Mouse (Mus musculus): ENCODE results near the gene Lbh.

Gene Lbh

DNA sequence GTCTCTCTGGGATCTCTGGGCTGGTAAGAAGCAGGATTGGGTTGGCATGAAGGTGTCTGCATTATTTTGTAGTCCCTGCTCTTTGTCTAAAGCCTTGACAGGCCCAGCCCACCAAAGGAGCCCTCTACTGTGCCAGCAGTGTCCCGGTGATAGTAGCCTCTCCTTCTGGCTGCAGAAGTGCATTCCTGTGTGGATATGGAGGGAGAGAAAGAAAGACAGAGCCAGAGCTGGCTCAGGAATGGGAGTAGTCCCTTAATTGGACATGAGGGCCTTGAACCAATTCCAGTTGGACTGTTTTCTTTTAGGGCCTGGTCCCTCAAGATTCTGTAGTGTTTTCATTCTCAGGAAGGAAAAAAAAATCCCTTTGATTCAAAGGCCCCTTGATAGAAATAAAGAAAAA is 6.4 kb upstream of the Lbh start:
- no peak for DNase-seq (ENCODE audit: low spot score)

DNA sequence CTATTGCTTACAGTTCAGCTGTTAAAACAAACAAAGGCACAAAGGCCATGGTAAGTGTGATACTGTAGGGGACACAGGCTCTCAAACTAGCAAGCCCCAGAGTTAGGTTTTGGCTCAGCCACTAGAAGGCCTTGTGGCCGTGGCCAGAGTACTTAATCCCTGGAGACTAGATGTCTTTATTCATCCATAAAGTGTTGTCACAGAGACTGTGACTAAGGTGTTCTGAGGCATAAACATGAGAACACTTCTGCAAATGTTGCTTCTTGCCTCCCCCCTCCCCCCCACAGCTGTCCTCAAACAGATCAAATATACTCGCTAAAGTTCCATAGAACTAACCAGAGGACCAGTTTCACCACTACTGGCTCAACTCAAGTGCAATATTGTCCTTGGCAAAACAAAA is 4.0 kb upstream of the Lbh start:
- DNase-seq (ENCODE audit: low spot score) = no peak

DNA sequence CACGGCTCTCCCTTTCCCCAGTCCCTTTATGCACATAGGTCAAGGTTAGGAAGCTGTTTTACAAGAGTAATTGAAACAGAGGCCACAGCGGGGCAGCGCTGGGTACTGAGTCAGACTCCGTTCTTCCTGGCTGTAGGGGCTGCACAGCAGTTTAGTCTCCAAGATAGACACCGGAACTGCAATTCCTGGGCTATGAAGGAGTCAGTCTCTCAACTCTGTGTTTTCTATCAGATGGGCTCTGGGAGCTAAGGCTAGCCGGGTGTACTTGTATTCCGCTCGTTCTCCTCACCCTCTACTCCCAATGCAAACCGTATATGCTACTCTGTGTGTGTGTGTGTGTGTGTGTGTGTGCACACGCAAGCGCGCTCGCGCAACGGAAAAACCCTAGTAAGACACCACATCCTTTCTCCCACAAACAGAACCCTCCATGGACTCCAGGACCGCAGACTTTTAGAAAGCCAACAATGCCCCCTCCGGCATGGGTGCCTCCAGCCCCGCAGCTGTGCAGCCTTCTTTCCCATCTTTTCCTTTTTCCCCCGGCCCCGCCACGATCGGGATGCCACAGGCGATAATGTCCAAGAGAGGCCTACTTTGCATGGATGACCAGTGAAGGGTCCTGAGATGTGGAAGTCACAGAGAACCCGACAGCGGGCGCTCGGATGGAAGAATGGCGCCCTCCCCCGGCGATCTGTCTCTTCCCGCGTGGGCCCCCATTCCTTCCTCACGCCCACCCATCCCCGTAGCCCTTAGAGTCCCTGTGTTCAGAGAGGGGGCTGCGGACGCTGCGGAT is 669 bp upstream of the Lbh start:
- DNase-seq (ENCODE audit: low spot score) = no peak

DNA sequence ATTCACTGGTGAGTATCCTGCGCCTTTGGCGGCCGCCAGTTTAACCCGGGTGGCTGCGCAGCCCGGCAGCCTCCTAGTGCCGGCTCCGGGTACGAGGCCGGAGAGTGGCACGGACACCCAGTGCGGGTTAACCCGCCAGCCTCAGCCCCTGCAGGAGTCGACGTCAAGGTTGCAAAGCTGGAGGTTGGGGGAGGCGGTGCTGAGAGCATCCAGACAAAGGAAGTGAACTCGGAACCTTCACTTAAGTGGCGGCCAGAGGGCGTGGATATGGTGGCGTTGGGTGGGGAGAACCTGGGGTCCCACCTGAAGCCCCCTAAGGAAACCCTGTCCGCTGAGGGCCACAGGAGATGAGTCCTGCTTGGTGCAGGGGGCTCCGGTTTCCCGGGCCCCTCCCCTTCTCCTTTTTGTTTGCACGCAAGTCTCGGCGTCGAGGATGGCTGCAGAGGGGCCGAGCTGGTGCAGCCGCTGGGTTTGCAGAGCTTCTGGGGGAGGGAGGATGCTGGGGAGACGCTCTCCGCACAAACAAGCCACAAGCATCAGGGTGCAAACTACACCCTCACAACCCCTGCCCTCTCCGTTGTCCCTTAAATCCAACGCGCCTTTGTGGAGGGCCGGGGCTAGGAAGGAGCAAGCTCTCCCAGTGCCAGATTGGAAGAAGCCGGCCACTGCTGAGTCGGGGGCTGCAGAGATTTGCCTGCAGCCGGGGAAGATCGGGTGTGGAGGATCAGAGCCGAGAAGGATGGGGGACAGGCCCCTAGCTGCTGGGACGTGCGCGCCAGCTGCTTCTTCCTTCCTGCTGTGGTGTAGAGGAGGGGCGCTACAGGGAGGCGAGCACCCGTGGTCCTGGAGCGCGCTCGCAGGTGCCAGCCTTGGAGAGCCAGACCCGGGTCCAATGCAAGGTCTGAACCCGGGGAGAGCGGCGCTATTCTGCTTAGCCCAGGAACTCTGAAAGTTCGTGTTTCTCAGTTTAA is 751 bp downstream of the Lbh start:
- no peak for DNase-seq (ENCODE audit: low spot score)

DNA sequence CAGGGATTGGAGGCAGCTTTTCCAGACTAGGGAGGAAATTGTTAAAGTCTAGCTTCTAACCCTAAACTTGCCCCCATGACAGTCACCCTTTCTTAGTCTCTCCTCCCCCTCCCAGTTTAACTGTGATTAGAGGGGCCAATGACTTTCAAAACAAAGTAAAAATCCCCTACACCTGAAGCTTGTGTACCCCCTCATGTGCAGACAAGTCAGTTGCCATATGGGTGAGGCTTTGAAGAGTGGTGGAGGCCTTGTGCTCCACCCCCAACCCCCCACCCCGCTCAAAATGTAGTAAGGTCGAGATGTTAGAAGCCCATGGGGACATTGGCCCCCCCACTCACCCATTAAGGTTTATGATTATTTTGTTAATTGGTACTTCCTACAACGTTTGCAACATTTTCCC is 1.5 kb downstream of the Lbh start:
- no peak for DNase-seq (ENCODE audit: low spot score)

DNA sequence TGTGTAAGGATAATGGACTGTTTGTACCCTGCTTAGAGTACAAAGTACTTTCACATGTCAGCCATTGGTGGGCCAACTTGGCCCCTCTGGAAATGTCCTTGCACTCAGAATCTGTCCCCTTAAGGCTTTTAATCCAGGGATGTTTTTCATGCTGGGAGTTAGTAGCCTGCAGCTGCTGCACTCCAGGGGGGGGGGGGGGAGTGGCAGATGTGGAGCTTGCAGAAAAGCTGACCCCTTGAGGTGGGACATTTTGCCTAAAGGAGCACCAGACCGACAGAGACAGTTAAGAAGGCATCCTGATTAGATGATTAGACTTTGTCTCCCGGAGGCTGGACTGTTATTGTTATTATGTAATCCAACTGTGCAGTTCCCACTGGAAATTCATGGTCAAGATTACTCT is 2.3 kb downstream of the Lbh start:
- no peak for DNase-seq (ENCODE audit: low spot score)

DNA sequence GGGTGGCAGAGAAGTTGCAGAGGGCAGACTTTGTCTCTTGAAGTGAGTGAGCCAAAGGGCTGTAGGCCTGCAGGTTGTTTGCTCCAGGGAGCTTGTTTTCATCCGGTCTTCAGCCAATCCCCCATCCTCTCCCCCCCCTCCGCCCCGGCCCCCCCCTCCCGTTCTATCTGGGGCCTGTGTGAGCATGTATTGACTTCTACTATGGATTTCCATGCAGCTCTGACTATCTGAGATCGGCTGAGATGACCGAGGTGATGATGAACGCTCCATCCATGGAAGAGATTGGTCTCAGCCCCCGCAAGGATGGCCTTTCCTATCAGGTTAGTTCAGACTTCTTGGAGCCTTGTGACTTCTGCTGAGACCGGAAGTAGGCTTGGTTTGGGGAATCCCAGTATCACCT is 2.9 kb downstream of the Lbh start:
- DNase-seq (ENCODE audit: low spot score) = no peak

DNA sequence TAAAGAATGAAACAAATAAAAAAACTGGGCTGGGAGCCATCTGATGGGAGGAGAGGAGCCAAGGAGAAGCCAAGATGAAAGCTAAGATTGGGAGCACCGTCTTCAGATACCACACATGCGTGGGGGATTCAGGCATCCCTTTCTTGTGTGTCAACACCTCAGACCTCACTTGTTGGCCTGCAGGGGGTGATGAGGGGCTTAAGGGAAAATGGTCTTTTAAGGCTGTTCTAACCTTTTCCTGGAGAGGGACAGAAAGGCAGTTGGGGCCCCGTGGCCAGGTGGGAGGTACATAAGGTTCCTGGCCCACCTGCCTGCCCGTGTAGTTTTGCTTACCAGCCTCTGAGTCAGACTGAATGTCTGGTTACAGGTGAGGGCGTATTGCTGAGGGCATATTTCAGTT is 4.1 kb downstream of the Lbh start:
- DNase-seq (ENCODE audit: low spot score) = no peak

DNA sequence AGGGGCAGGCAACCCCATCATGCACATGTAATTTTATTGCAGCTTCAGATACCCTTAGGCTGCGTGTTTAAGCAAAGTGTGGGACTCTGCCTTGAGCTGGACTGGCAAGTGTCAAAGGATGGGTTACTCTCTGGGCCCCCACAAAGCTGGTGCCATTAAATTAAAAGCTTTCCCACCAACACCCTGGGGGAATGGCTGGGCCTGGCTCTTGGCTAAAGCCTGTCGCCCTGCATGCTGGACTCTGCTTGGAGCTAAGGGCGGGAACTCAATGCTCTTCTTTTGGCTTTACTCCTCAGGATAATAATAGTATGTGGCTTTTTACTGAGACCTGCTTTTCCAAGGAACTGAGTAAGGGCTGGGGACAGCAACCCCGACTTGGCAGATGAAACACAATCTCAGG is 5.2 kb downstream of the Lbh start:
- DNase-seq (ENCODE audit: low spot score) = no peak

DNA sequence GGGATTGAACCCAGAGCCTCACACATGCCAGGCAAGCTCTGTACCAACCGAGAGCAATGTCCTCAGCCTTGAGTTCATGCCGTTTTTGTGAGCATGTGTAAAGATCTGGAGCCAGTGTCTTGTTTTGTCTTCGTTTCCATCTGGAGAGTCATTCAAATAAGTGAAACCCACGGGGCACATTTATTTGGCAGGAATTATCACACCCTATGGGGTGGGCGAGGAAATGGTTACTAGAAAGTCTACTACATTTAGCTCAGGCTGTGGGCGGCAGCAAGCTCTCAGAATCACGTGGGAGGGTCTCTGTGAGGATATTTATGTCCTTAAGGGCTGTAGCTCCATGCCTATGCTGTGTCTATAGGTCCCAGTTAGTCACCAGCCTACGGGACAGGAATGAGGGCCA is 6.2 kb downstream of the Lbh start:
- DNase-seq (ENCODE audit: low spot score) = no peak

DNA sequence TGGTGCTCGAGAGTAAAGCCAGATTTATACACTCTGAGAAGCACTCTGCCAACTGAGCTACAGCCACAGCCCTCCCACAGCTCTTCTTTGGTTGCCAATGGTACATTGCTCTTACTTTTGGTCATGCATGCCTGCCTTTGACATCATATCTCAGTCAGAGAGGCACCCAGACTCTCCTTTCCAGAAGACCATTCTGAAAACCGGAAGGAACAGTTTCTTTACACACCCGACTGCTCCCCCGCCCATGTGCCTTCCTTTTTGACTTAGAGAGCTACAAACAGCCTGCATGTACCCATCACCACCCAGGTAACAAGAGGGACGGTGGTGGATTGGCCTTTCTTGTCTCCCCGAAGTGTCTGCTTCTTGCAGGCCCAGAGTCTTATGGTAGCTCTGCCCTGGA is 7.0 kb downstream of the Lbh start:
- DNase-seq (ENCODE audit: low spot score) = no peak

DNA sequence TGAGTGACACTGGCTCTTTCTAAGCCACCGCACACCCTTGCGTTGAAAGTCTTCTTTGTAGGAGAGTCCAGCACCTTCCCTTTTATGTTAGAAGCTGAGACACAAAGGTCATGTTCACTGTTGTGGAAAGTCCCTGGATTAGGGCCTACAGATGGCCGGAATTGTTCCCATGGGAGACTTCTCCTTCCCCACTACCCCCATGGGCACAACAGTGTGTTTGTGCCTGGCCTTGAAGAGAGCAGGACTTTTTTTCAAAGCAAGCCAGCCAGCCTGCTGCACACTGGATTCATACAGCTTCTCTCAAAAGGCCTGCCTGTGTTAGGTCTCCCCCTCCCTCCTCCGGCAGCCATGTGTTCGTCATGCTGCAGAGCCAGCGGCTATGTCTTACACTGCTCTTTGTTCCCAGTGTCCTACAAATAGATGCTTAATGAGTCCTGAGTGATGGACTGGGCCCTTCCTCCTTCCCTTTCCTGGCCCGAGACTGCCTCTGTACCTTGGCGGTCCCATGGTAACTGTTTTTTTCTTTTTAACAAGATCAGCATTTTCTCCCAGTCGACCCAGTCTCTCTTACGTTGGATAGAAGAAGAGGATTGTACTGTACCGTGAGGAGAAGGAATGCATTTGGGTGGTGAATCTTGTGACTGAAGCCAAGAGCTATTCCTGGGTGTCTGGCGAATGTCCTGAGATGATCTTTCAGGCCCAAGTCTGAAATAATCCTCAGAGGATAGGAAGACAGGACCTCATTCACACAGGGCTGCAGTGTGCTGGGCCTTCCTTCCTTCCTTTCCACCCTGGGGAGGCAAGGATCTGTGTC is 7.9 kb downstream of the Lbh start:
- no peak for DNase-seq (ENCODE audit: low spot score)

DNA sequence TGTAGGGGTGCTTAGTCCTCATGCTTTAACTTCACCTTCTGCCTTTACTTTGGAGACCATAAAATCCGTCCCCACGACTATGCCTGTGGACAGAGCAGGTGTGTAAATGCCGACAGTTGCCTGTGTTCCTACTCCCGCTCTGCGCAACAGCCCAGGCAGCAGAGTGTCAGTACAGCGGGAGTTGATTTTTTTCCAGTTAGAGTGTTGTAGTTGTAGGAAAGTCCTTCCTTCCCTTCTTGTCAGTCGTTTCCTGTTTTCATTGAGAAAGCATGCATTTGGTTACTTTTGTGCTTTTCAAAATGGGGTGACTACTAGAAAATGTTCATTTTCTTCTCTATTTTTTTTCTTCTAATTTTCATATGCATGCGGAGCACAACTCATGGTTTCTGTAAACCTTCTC is 8.9 kb downstream of the Lbh start:
- DNase-seq (ENCODE audit: low spot score) = no peak

DNA sequence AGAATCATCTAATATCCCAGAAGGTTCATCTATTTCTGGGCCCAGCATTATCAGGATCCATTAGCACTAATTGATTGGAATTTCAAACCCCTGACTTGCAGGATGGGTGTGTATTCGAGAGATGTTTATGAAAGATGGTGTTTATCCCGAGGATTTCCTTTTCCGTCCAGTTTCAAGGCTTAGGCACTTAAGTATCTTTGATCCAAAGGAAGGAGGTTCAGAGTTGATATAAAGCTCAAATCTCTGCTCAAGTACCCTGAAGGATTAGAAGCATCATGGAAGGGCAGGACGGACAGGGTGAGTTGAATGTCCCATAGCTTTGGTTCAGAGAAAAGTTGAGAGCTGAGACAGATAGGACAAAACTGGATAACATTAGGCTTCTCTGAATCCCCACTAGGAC is 15.0 kb downstream of the Lbh start:
- DNase-seq (ENCODE audit: low spot score) = no peak

DNA sequence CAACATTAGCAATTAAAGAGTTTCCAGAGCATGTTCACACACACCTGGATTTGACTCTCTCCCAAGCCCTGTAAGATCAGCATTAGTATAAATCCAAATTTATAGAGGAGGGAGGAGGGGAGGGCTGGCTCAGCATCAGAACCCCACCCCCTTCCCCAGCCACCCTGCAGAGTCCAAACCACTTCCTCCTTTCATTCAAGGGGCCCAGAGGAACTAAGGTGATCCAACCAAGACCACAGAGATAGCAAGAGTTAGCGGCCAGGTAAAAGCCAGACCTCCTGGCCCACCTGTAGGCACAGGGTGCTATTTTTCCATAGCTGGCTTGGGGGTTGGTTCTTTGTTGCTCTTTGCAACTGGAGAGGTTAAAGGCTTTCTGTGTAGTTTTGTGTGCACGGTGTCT is 16.0 kb downstream of the Lbh start:
- DNase-seq (ENCODE audit: low spot score) = no peak

DNA sequence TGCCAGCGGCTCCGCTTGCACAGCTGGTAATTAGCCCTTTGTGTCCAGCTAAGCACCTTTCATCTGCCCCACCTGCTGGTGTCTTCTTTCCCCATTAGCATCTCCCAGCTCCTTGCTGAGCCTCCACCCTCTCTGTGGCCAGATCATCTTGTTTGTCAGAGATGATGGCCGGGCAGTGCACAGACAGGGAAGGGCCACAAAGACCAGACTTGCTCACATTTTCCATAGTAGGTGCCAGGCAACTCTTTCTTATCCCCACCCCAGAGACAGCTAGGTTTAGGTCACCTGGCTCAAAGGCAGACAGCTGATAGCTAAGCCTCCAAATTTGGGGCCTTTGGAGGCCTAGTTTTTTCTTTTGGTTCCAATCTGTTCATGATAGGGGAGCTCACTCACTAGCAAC is 16.5 kb downstream of the Lbh start:
- no peak for DNase-seq (ENCODE audit: low spot score)

DNA sequence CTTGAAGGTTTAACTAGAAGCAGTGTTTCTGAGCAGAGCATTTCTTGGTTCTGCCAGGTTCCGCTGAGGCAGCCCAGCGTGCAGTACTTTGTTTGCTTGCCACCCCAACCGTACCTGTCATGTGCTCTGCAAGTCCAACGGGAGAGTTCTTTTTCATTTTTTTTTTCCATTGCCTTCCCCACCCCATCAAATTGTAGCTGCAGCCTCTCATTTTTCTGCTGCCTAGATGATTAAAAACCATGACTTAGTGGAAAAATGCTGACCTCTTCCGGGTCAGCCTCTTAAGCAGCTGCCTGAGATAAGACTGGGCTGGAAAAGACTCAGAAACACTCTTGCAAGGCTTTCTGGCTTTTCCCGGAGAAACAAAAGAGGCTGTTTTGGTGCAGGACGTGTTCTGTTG is 17.8 kb downstream of the Lbh start:
- no peak for DNase-seq (ENCODE audit: low spot score)

DNA sequence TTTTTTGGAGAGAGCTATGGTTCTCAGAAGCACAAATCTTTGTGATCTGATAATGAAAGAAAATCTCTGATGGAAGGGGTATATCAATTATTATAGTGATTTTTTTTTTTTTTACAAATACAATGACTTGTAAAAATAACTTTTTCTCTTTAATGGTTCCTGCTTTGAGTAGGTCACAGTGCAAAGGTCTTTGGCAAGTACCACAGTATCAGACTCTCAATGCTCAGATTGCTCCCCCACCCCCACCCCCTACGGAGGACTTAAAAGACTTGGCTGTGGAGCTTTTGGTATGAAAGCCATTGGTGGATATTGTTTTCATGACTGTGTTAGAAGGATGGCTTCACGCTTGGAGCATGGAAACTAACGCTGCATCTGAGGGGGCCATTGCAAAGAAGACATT is 18.2 kb downstream of the Lbh start:
- no peak for DNase-seq (ENCODE audit: low spot score)

DNA sequence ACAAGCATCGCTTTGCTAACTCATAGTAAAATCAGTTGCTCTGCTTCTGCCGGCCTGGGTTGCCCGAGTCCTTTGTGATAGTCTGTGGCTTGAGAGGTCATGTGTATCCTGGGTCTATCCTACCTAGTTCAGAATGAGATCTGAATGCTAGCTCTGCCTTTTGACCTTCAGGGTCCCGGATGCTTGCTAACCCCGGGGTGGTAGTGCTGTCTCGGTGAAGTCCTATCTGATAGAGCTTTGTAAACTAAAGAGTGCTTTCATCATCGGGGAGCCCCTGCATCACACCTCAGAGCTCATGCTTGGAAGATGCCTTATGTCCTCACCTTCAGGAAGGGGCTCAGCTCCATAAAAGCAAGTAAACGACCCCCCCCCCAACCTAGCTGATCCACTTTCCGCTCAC is 19.1 kb downstream of the Lbh start:
- no peak for DNase-seq (ENCODE audit: low spot score)

DNA sequence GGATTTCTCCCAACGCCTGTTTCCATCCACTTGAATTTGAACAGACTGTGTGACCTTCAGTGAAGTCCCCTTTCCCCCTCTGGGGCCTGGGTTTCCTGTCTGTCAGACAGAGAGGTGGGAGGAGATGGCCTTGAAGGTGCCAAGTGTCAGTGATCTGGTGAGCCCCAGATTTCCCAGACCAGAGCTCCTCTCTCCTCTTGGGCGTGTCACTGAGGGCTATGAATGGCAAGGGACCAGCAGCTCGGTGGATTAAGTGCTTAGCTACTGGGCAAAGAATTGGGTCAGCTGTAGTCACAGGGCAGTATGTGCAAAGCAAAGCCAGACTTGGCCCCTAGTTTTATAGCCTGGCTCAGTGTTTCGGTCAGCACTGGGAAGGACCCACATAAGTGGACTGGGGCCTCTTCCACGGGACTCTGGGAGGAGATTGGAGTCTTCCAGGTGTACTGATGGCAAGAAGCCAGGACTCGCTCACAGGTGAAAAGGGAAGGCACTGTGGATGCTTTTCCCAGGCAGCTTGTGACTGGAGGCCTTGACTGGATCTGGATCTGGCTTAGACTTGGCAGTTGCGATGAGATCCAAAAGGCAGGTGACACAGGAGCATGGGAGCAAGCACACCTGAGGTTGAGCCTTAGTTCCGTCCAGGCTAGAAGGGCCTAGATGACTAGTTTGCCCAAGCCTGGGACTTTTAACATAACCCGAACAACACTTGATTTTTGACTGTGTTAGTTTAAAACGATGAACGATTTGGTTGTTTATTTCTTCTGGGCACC is 20.1 kb downstream of the Lbh start:
- no peak for DNase-seq (ENCODE audit: low spot score)

DNA sequence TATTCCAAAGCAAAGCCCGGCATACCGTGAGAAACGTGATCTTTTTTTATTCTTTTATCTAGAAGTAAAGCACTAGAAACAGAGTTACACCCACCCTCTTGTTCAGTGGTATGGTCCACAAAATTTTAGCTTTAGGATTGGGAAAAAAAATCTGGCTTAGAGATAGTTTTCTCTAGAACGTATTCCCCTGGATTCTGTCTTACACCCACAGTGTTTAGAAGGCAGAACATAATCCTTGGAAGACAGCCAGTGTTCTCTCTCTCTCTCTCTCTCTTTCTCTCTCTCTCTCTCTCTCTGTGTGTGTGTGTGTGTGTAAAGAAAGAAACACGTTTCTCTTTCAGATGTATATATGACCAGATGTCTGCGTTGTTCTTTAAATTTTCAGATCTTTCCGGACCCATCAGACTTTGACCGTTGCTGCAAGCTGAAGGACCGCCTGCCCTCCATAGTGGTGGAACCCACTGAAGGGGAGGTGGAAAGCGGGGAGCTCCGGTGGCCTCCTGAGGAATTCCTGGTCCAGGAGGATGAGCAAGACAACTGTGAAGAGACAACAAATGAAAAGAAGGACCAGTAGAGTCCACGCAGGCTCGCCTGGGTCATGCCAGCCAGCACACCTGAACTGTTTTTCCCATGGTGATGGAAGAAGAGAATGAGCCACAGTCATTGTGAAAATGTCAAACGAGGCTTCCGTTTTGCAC is 20.9 kb downstream of the Lbh start:
- DNase-seq (ENCODE audit: low spot score) = no peak

Data from ovary, adult 18-20 months (tissue).